In the genomic region with DNA sequence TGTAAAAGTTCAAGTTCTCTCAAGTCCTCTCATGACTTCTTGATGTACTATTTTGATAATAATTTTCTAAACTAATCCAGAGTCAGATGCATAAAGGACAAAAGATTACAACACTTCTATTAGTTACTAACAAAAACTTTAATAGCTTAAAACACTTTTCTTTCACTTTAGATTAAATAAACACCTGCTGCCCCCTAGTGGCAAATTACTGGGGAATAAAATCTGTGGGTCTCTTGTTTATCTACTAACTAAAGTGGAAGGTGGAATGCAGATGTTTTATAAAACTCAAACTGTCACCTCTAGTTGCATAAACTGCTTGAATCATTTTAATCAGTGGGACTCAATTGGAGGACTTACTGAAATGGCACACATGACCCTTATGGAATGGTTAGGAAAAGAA, we compare ENCODE assay signal across 8 mouse cellular contexts.
A peak's percentile ranks its signal among the peaks of the same experiment; 100 is the strongest.
DNase-seq lines count a peak whose midpoint lies in the region; ATAC-seq and TF ChIP-seq lines count a peak whose summit lies in the region.

No protein-coding gene starts in this region.

- H3K4me2 ChIP-seq in liver, embryonic 11.5 days, result no peak overlapping the region

- no peak for ATAC-seq in cerebellum, adult (ENCODE audit: insufficient number of reproducible peaks, low FRiP score, low TSS enrichment)
- no peak for ATAC-seq in liver, embryonic 11.5 days (replicated peaks; ENCODE audit: low FRiP score)
- no peak for ATAC-seq in megakaryocyte, adult 5-6 weeks (ENCODE audit: poor library complexity, severe bottlenecking)

- intact Hi-C loops in left cerebral cortex, postnatal 4 days (cut with DNase I), result no loop called here

- H3K27me3 ChIP-seq in liver, adult 2 months (ENCODE audit: control insufficient read depth, insufficient read depth, low read length), result no peaks in the 10 kb centered on the region
- no peaks in the 10 kb centered on the region for H3K27me3 ChIP-seq in liver, embryonic 11.5 days (replicated peaks; ENCODE audit: control insufficient read depth, insufficient read depth, low read length)

- peak; percentile 30; the same call in 1 of the 2 replicates for TF ChIP-seq CTCF in liver, adult 2 months (IDR thresholded peaks at IDR 0.05; ENCODE audit: low read depth, low read length)

- no peak for TF ChIP-seq POLR2A in liver, adult 2 months (IDR thresholded peaks at IDR 0.05; ENCODE audit: extremely low read depth, insufficient read depth, low read length)

- no peaks in the 10 kb centered on the region for H3K4me1 ChIP-seq in liver, adult 2 months (ENCODE audit: control insufficient read depth, insufficient read depth, low read length)
- H3K4me1 ChIP-seq in liver, embryonic 11.5 days (replicated peaks; ENCODE audit: control insufficient read depth, insufficient read depth, low read length), result no peaks in the 10 kb centered on the region

- H3K4me3 ChIP-seq in liver, adult 2 months (ENCODE audit: insufficient read depth, low read depth, low read length), result no peak overlapping the region
- no peak overlapping the region for H3K4me3 ChIP-seq in liver, embryonic 11.5 days (ENCODE audit: low read depth, low read length)

- no peak overlapping the region for H3K9ac ChIP-seq in liver, adult 2 months (ENCODE audit: low read depth, low read length)
- no peak overlapping the region for H3K9ac ChIP-seq in liver, embryonic 11.5 days (ENCODE audit: low read depth, low read length)

- H3K9me3 ChIP-seq in liver, embryonic 11.5 days (ENCODE audit: control insufficient read depth, low read length), result no peaks in the 10 kb centered on the region

- peak; percentile 24 to 34 for DNase-seq in cerebellum, postnatal 14 days
- peak; percentile 8 for DNase-seq in liver, adult 2 months (ENCODE audit: extremely low read depth, low read depth, low spot score)
- DNase-seq in liver, embryonic 11.5 days (ENCODE audit: low spot score), result no peak
- peak; percentile 37 for DNase-seq in ZHBTc4 (ENCODE audit: low read depth, low spot score)
- DNase-seq in left cerebral cortex, postnatal 4 days, result peak; percentile 2
- no peak for DNase-seq in spleen, postnatal 4 days (ENCODE audit: low spot score in 2 of 2)

- H3K36me3 ChIP-seq in liver, adult 2 months (ENCODE audit: control insufficient read depth, insufficient read depth, low read length), result no peaks in the 10 kb centered on the region
- no peaks in the 10 kb centered on the region for H3K36me3 ChIP-seq in liver, embryonic 11.5 days (ENCODE audit: control insufficient read depth, insufficient read depth, low read length)

- no peak overlapping the region for H3K27ac ChIP-seq in liver, adult 2 months (replicated peaks; ENCODE audit: insufficient read depth, low read depth, low read length)
- no peak overlapping the region for H3K27ac ChIP-seq in liver, embryonic 11.5 days (ENCODE audit: low read depth, low read length)

- no peaks in the 10 kb centered on the region for H3K79me2 ChIP-seq in liver, adult 2 months (ENCODE audit: control insufficient read depth, insufficient read depth, low read length)

Comparison
In these comparisons a context has a peak if more than half of its experiments do, and no peak if none do; other contexts are left out.
1. DNase-seq: peak in cerebellum, postnatal 14 days (2 of 2), liver, adult 2 months (single experiment), ZHBTc4 (single experiment) and left cerebral cortex, postnatal 4 days (single experiment); none in liver, embryonic 11.5 days (single experiment) and spleen, postnatal 4 days (0 of 2).